ENCODE assay signal across 9 mouse cellular contexts in the genomic region with DNA sequence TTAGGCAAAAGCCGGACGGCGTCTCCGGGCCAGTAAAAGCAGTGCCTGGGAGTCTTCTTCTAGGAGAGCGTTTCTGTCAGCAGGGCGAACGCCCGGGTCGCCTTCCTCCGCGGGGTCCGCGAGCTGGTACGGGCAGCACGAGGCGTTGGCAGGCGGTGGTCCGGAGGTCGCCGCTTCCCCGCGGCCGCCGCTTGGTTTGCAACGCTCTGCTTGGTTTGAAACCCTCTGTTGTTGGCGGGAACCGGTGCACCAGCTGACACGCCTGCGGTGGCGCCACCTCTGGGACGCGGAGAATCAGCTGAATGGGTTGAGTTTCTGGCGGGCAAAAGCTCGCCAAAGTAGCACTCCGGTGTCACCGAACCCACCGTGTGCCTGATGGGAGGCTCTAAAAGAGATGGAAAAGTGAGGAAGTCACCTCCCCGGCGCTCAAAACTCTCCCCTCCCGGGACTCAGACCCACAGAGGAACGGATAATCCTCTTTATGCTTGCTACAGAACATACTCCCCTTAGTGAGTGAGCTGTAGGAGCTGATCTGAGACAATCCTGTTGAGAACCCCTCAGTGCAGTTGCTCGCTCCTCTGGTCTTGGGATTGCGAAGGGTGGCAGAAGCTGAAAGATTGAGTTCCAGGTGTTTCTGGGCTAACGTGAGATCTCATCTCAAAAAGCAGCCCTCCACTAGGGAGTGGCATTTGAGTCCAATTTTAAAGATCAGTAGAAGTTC. TPM values are rescaled to one million over a fixed set of nuclear protein-coding genes. Genes with fewer than 3 reads are reported as not detected.
DNase-seq lines count a peak whose midpoint lies in the region; ATAC-seq lines count a peak whose summit lies in the region.
"Had no signal": no experiment of that assay in that cellular context is flagged by ENCODE, and none has a peak within 500 bp of the region (broad histone marks: within the 10 kb centered on the region; RNA-seq: fewer than 3 reads in every experiment).

No protein-coding gene starts in this region.

- H3K4me2 ChIP-seq in heart, embryonic 15.5 days = peak overlapping the region; percentile 77
- H3K4me2 ChIP-seq in neural tube, embryonic 15.5 days = peak overlapping the region; percentile 73

- 0 out of 2 replicates have a peak, but pooled peaks cover 3% of the 10 kb centered on the region for H3K27me3 ChIP-seq in heart, embryonic 15.5 days
- H3K27me3 ChIP-seq in neural tube, embryonic 15.5 days (replicated peaks) = no peaks in the 10 kb centered on the region

- peak overlapping the region; percentile 90 for H3K27ac ChIP-seq in heart, embryonic 15.5 days
- peak overlapping the region; percentile 94 for H3K27ac ChIP-seq in neural tube, embryonic 15.5 days (replicated peaks)

- peaks cover 12% of the 10 kb centered on the region for H3K4me1 ChIP-seq in heart, embryonic 15.5 days (replicated peaks)
- H3K4me1 ChIP-seq in neural tube, embryonic 15.5 days = peaks cover 18% of the 10 kb centered on the region

- no peaks in the 10 kb centered on the region for H3K9me3 ChIP-seq in heart, embryonic 15.5 days (replicated peaks)
- H3K9me3 ChIP-seq in neural tube, embryonic 15.5 days (replicated peaks) = no peaks in the 10 kb centered on the region

- peak; percentile 84 for DNase-seq in CD4-positive, CD25-positive, alpha-beta regulatory T cell, adult 2 months (ENCODE audit: low read depth, low spot score)
- peak; percentile 59 for DNase-seq in adrenal gland, adult 8-10 months
- peak; percentile 44 for DNase-seq in fibroblast of lung, adult 2 months (ENCODE audit: low read depth)
- DNase-seq in kidney, postnatal 14 days = peak; percentile 83
- DNase-seq in lung, adult 18-20 months = peak; percentile 78 to 81
- DNase-seq in thymus, postnatal 10 days (ENCODE audit: low spot score in 2 of 2) = peak; percentile 70 to 73

- H3K4me3 ChIP-seq in heart, embryonic 15.5 days = peak overlapping the region; percentile 76
- peak overlapping the region; percentile 94 for H3K4me3 ChIP-seq in neural tube, embryonic 15.5 days (replicated peaks)

- H3K36me3 ChIP-seq in heart, embryonic 15.5 days = no peaks in the 10 kb centered on the region
- H3K36me3 ChIP-seq in neural tube, embryonic 15.5 days = no peaks in the 10 kb centered on the region

- H3K9ac ChIP-seq in heart, embryonic 15.5 days = peak overlapping the region; percentile 79
- H3K9ac ChIP-seq in neural tube, embryonic 15.5 days (replicated peaks) = peak overlapping the region; percentile 96

- under 1% methylated on average over 44 of the region's 44 CpGs for WGBS in heart, embryonic 15.5 days
- WGBS in neural tube, embryonic 15.5 days = 1% methylated on average over 44 of the region's 44 CpGs

- peak; percentile 77 for ATAC-seq in heart, embryonic 15.5 days (replicated peaks; ENCODE audit: insufficient number of reproducible peaks, insufficient read depth, low FRiP score, low read depth)
- ATAC-seq in neural tube, embryonic 15.5 days (ENCODE audit: low FRiP score) = peak; percentile 82

RNA-seq across cellular contexts. Expression of gene Btbd10, which starts 0.6 kb away (rescaled TPM):
- 10 to 100 TPM; 15.4 to 23.3 (median 19.0) TPM for total RNA-seq in adrenal gland, adult 8-10 months (2022)
- polyA plus RNA-seq in heart, embryonic 15.5 days (2015; fragmentation: Nextera tagmentation; extraction: Ambion mirVana) = 19.4 and 22.0 TPM in 2 replicates
- 67.2 and 74.4 TPM in 2 replicates for polyA plus RNA-seq in neural tube, embryonic 15.5 days (2015; fragmentation: Nextera tagmentation; extraction: Ambion mirVana)

RNA-seq across cellular contexts. Expression of gene Pth, which starts 18.6 kb away (rescaled TPM):
- total RNA-seq in adrenal gland, adult 8-10 months (2022) = not detected
- 0.19 and 9.0 TPM in 2 replicates for polyA plus RNA-seq in heart, embryonic 15.5 days (2015; fragmentation: Nextera tagmentation; extraction: Ambion mirVana)
- polyA plus RNA-seq in neural tube, embryonic 15.5 days (2015; fragmentation: Nextera tagmentation; extraction: Ambion mirVana) = 3.7 TPM in 1 of 2 replicates, not detected in the other
- polyA plus RNA-seq: large intestine, adult 2 months had no signal

Comparison
In these comparisons a context has a peak if more than half of its experiments do, and no peak if none do; other contexts are left out.
1. Peak in every context shown above with its lines: DNase-seq, ATAC-seq, H3K4me3 ChIP-seq and H3K27ac ChIP-seq.